Mouse (Mus musculus): ENCODE measurements around the gene Sf3b4. TPM values are rescaled to one million over a fixed set of nuclear protein-coding genes. Genes with fewer than 3 reads are reported as not detected.

Gene Sf3b4
- total and polyA plus RNA-seq, 2 experiments from 2014 or later: 94.8 to 144 TPM

- Histone ChIP-seq H3K4me1 (ENCODE audit: insufficient read depth, low read length) (peaks cover 13% of the 10 kb centered on the region; the same call in 1 of the 2 replicates), H3K27ac (0 out of 2 replicates have a peak overlapping the region, but pooled peaks have one; percentile 22), H3K27me3 (ENCODE audit: insufficient read depth, low read length) (no peaks in the 10 kb centered on the region), H3K9ac (replicated peaks; ENCODE audit: low read length) (no peak overlapping the region), H3K4me2 (ENCODE audit: low read depth, low read length) (no peak overlapping the region), H3K9me3 (ENCODE audit: low read length) (no peaks in the 10 kb centered on the region), H3K36me3 (ENCODE audit: insufficient read depth, low read length) (peaks cover 27% of the 10 kb centered on the region), H3K4me3 (ENCODE audit: low read length) (no peak overlapping the region)
- ATAC-seq (no peak), DNase-seq (ENCODE audit: low spot score) (peak; percentile 71)
- no peak for TF ChIP-seq CTCF (IDR thresholded peaks at IDR 0.05; ENCODE audit: low read depth)
- 32% methylated on average over 4 of the region's 4 CpGs for WGBS
Observed at GRCm38 (mm10) chr3:96179531-96179930, 7.4 kb downstream of the Sf3b4 start.

GRCm38 (mm10) chr3:96180727-96181477 is 8.8 kb downstream of the Sf3b4 start, which contains the start of gene Sv2a:
Gene Sv2a (plus strand): TSS chr3:96181151.
- ATAC-seq: peak; percentile 80
- under 1% methylated on average over 18 of the region's 23 CpGs for WGBS

GRCm38 (mm10) chr3:96181510-96182381 is 9.6 kb downstream of the Sf3b4 start:
- H3K4me3 ChIP-seq (ENCODE audit: low read length): peak overlapping the region; percentile 70
- H3K9me3 ChIP-seq (ENCODE audit: low read length): no peaks in the 10 kb centered on the region
- WGBS: 22% methylated on average over 12 of the region's 12 CpGs
- peak; percentile 63 for DNase-seq (ENCODE audit: low spot score)
- H3K27ac ChIP-seq: peak overlapping the region; percentile 89
- H3K9ac ChIP-seq (replicated peaks; ENCODE audit: low read length): peak overlapping the region; percentile 74
- H3K27me3 ChIP-seq (ENCODE audit: insufficient read depth, low read length): no peaks in the 10 kb centered on the region
- peaks cover 10% of the 10 kb centered on the region; the same call in 1 of the 2 replicates for H3K36me3 ChIP-seq (ENCODE audit: insufficient read depth, low read length)
- peaks cover 13% of the 10 kb centered on the region; the same call in 1 of the 2 replicates for H3K4me1 ChIP-seq (ENCODE audit: insufficient read depth, low read length)
- peak overlapping the region; percentile 69 for H3K4me2 ChIP-seq (ENCODE audit: low read depth, low read length)
- TF ChIP-seq CTCF (IDR thresholded peaks at IDR 0.05; ENCODE audit: low read depth): no peak
- ATAC-seq: peak; percentile 57

More at GRCm38 (mm10) chr3:96180727-96181477, 8.8 kb downstream of the Sf3b4 start, which contains the start of gene Sv2a:
- peak; percentile 84 for DNase-seq (ENCODE audit: low spot score)
- Histone ChIP-seq H3K27me3 (ENCODE audit: insufficient read depth, low read length) (no peaks in the 10 kb centered on the region), H3K4me2 (ENCODE audit: low read depth, low read length) (peak within 1 kb of the TSS; percentile 69), H3K4me1 (ENCODE audit: insufficient read depth, low read length) (peaks cover 13% of the 10 kb centered on the region; the same call in 1 of the 2 replicates), H3K9me3 (ENCODE audit: low read length) (no peaks in the 10 kb centered on the region), H3K4me3 (ENCODE audit: low read length) (peak within 1 kb of the TSS; percentile 70), H3K9ac (replicated peaks; ENCODE audit: low read length) (peak within 1 kb of the TSS; percentile 74), H3K36me3 (ENCODE audit: insufficient read depth, low read length) (peaks cover 18% of the 10 kb centered on the region), H3K27ac (peak within 1 kb of the TSS; percentile 89)
- no peak for TF ChIP-seq CTCF (IDR thresholded peaks at IDR 0.05; ENCODE audit: low read depth)

- Histone ChIP-seq H3K4me1 (ENCODE audit: insufficient read depth, low read length) (peaks cover 13% of the 10 kb centered on the region; the same call in 1 of the 2 replicates), H3K27ac (peak overlapping the region; percentile 89), H3K27me3 (ENCODE audit: insufficient read depth, low read length) (no peaks in the 10 kb centered on the region), H3K36me3 (ENCODE audit: insufficient read depth, low read length) (peaks cover 14% of the 10 kb centered on the region), H3K9ac (replicated peaks; ENCODE audit: low read length) (peak overlapping the region; percentile 74), H3K4me2 (ENCODE audit: low read depth, low read length) (peak overlapping the region; percentile 69), H3K9me3 (ENCODE audit: low read length) (no peaks in the 10 kb centered on the region), H3K4me3 (ENCODE audit: low read length) (peak overlapping the region; percentile 70)
- WGBS: 30% methylated on average over 4 of the region's 4 CpGs
- DNase-seq (ENCODE audit: low spot score) (peak; percentile 18), ATAC-seq (no peak)
- no peak for TF ChIP-seq CTCF (IDR thresholded peaks at IDR 0.05; ENCODE audit: low read depth)
Observed at GRCm38 (mm10) chr3:96182382-96182776, 10.2 kb downstream of the Sf3b4 start.

DNA sequence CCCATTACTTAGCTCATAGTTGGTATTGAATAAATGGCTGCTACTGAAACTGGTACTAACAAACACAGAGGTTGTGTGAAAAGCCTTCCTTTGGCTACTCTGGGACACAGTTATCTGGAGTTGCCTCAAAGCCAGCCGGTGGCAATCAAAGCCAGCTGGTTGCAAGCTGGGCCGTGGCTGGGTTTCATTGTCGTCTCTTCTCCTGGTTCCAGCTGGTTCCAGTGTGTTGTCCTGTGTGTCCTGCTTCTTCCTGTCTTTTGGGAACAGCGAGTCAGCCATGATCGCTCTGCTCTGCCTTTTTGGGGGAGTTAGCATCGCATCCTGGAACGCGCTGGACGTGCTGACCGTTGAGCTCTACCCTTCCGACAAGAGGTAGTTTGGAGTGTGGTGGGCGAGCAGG is 20.8 kb downstream of the Sf3b4 start:
- no peak overlapping the region for H3K9ac ChIP-seq (replicated peaks; ENCODE audit: low read length)
- no peaks in the 10 kb centered on the region for H3K9me3 ChIP-seq (ENCODE audit: low read length)
- peaks cover 38% of the 10 kb centered on the region; the same call in 1 of the 2 replicates for H3K36me3 ChIP-seq (ENCODE audit: insufficient read depth, low read length)
- no peak overlapping the region for H3K4me3 ChIP-seq (ENCODE audit: low read length)
- 67% methylated on average over 12 of the region's 12 CpGs for WGBS
- DNase-seq (ENCODE audit: low spot score) (no peak), ATAC-seq (no peak)
- no peak overlapping the region for H3K4me2 ChIP-seq (ENCODE audit: low read depth, low read length)
- H3K4me1 ChIP-seq (ENCODE audit: insufficient read depth, low read length): 0 out of 2 replicates have a peak, but pooled peaks cover 8% of the 10 kb centered on the region
- no peaks in the 10 kb centered on the region for H3K27me3 ChIP-seq (ENCODE audit: insufficient read depth, low read length)
- TF ChIP-seq CTCF (IDR thresholded peaks at IDR 0.05; ENCODE audit: low read depth): no peak
- no peak overlapping the region for H3K27ac ChIP-seq

- Histone ChIP-seq H3K4me1 (ENCODE audit: insufficient read depth, low read length) (0 out of 2 replicates have a peak, but pooled peaks cover 8% of the 10 kb centered on the region), H3K4me3 (ENCODE audit: low read length) (no peak overlapping the region), H3K27ac (no peak overlapping the region), H3K9me3 (ENCODE audit: low read length) (no peaks in the 10 kb centered on the region), H3K9ac (replicated peaks; ENCODE audit: low read length) (no peak overlapping the region), H3K36me3 (ENCODE audit: insufficient read depth, low read length) (peaks cover 29% of the 10 kb centered on the region; the same call in 1 of the 2 replicates), H3K4me2 (ENCODE audit: low read depth, low read length) (no peak overlapping the region), H3K27me3 (ENCODE audit: insufficient read depth, low read length) (no peaks in the 10 kb centered on the region)
- WGBS: 89% methylated on average over 10 of the region's 10 CpGs
- no peak for TF ChIP-seq CTCF (IDR thresholded peaks at IDR 0.05; ENCODE audit: low read depth)
- no peak for ATAC-seq
- no peak for DNase-seq (ENCODE audit: low spot score)
Observed at GRCm38 (mm10) chr3:96194966-96195365, 22.8 kb downstream of the Sf3b4 start.
